Mouse (Mus musculus) forebrain, postnatal 0 days (tissue): ENCODE data around the gene Tas2r135. TPM values are rescaled to one million over a fixed set of nuclear protein-coding genes. Genes with fewer than 3 reads are reported as not detected.

Experiments
- ATAC-seq: fragments of 200-750 bp; cut with Nextera tagmentation; 2 replicates; pipeline ENCODE4 v1.8.0; 2017; ENCODE audit warnings: mild to moderate bottlenecking, moderate library complexity
- DNase-seq: peaks from one replicate; pipeline ENCODE4 v3.0.0-alpha.2; 2015
- H3K27ac ChIP-seq: fragments of 300-500 bp; sonication (generic); 2 replicates; pipeline ENCODE4 v1.5.1; 2014; ENCODE audit warnings: low read depth, mild to moderate bottlenecking, antibody characterized with exemption, low read length, moderate library complexity, mixed read lengths
- H3K27me3 ChIP-seq: fragments of 300-500 bp; sonication (generic); 2 replicates; pipeline ENCODE4 v1.6.1; 2014; ENCODE audit warnings: mild to moderate bottlenecking, low read length, mixed read lengths; ENCODE audit not compliant: insufficient read depth
- H3K36me3 ChIP-seq: fragments of 300-500 bp; sonication (generic); 2 replicates; pipeline ENCODE4 v1.6.1; 2014; ENCODE audit warnings: mild to moderate bottlenecking, moderate library complexity; ENCODE audit not compliant: insufficient read depth
- H3K4me1 ChIP-seq: fragments of 300-500 bp; sonication (generic); 2 replicates; pipeline ENCODE4 v1.6.1; 2014; ENCODE audit warnings: antibody characterized with exemption; ENCODE audit not compliant: insufficient read depth
- H3K4me2 ChIP-seq: fragments of 300-500 bp; sonication (generic); 2 replicates; pipeline ENCODE4 v1.6.1; 2014; ENCODE audit warnings: low read depth, mild to moderate bottlenecking, moderate library complexity
- H3K4me3 ChIP-seq: fragments of 300-500 bp; sonication (generic); 2 replicates; pipeline ENCODE4 v1.5.1; 2014; ENCODE audit warnings: low read depth, low read length, mixed read lengths
- H3K9ac ChIP-seq: fragments of 300-500 bp; sonication (generic); 2 replicates; pipeline ENCODE4 v1.6.1; 2014; ENCODE audit warnings: mild to moderate bottlenecking
- H3K9me3 ChIP-seq: fragments of 300-500 bp; sonication (generic); 2 replicates; pipeline ENCODE4 v1.6.1; 2016; ENCODE audit warnings: low read length
- CTCF ChIP-seq: sonication (generic); IDR thresholded peaks from 2 replicates; pipeline ENCODE4 v1.5.1; 2016; ENCODE audit warnings: antibody characterized with exemption, control low read depth, low read depth
- WGBS: fragments of 180-500 bp; shearing (Covaris S2); extraction: QIAGEN DNeasy Blood & Tissue Kit; methylation state at CpG from one replicate; pipeline ENCODE4 v1.1.7; 2014; 5-methylcytosine and 5-hydroxymethylcytosine counted together
- polyA plus RNA-seq: library from polyadenylated mRNA; unstranded; fragments of >200 nt; fragmentation: Nextera tagmentation; extraction: Ambion mirVana; gene quantifications from 2 replicates; pipeline ENCODE4 v1.2.1, GENCODE M21; 2015
- total RNA-seq: library from RNA; depleted of rRNA; stranded (reverse); fragments of >200 nt; gene quantifications from 2 replicates; pipeline ENCODE4 v1.2.3, GENCODE M21; 2014; rRNA removed

Tas2r135 gene
- total and polyA plus RNA-seq, 2 experiments from 2014 or later = not detected

DNA sequence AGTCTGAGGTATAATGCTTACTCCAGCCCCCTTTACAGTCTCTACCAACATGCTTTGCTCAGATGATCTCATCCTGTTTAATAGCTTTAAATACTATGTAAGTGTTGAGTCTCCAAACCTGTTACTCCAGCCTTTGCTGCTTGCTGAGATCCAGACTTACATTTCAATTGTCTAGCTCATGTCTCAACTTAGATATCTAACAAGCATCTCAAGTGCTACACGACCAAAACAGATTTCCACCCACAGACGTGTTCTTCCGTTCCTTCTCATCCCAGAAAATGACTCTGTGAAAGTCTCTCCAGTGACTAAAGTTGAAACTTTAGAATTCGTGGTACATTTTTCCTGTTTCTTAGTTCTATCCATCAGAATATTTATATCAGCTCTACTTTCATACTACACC is 21.1 kb downstream of the Tas2r135 start:
- no peaks in the 10 kb centered on the region for H3K36me3 ChIP-seq
- 86% methylated on average over 4 of the region's 4 CpGs for whole genome bisulfite sequencing
- H3K4me2 ChIP-seq = no peak overlapping the region
- H3K4me3 ChIP-seq = no peak overlapping the region
- no peak for ATAC-seq
- H3K4me1 ChIP-seq = no peaks in the 10 kb centered on the region
- H3K27ac ChIP-seq = no peak overlapping the region
- DNase-seq = no peak
- TF ChIP-seq CTCF = no peak
- no peak overlapping the region for H3K9ac ChIP-seq
- no peaks in the 10 kb centered on the region for H3K9me3 ChIP-seq
- no peaks in the 10 kb centered on the region for H3K27me3 ChIP-seq

DNA sequence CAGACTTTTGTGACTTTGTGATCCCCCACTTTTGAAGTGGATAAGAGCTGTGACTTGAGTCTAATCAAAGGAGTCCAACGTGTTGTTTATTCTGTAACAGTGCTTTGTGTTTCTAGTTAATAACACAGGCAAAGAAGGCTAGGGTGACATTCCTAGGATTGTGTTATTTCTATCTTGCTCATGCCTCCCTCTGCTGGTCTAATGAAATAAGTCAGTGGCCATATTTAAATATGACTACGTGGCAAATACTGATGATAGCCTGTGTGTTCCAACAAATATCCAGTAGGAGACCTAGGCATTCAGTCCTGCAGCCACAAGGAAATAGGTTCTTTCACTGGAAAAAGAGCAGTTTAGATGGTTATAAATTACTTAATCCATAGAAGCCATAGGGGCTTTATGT is 28.3 kb downstream of the Tas2r135 start:
- no peak overlapping the region for H3K27ac ChIP-seq
- H3K4me2 ChIP-seq = no peak overlapping the region
- no peak for DNase-seq
- no peaks in the 10 kb centered on the region for H3K36me3 ChIP-seq
- ATAC-seq = no peak
- no peaks in the 10 kb centered on the region for H3K27me3 ChIP-seq
- WGBS = 63% methylated on average over 2 of the region's 2 CpGs
- no peaks in the 10 kb centered on the region for H3K9me3 ChIP-seq
- no peak overlapping the region for H3K4me3 ChIP-seq
- H3K9ac ChIP-seq = no peak overlapping the region
- no peaks in the 10 kb centered on the region for H3K4me1 ChIP-seq
- no peak for TF ChIP-seq CTCF

DNA sequence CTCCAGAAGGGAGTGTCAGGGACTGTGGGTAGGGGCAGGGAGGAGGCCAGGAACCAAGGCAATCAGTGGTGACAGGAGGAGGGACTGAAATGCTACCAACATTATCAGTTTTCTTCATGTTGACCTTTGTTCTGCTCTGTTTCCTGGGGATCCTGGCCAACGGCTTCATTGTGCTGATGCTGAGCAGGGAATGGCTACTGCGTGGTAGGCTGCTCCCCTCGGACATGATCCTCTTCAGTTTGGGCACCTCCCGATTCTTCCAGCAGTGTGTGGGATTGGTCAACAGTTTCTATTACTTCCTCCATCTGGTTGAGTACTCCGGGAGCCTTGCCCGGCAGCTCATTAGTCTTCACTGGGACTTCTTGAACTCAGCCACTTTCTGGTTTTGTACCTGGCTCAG is 29.2 kb downstream of the Tas2r135 start, which contains the start of gene Tas2r126:
Gene Tas2r126 (plus strand): TSS at position 90 of the 400 bp plus-strand sequence.
- Histone ChIP-seq H3K4me2 (no peak within 1 kb of the TSS), H3K9ac (no peak within 1 kb of the TSS), H3K4me1 (no peaks in the 10 kb centered on the region), H3K36me3 (no peaks in the 10 kb centered on the region), H3K9me3 (no peaks in the 10 kb centered on the region), H3K27ac (no peak within 1 kb of the TSS), H3K4me3 (no peak within 1 kb of the TSS), H3K27me3 (no peaks in the 10 kb centered on the region)
- 88% methylated on average over 6 of the region's 6 CpGs for WGBS
- no peak for ATAC-seq
- TF ChIP-seq CTCF = no peak
- DNase-seq = no peak

DNA sequence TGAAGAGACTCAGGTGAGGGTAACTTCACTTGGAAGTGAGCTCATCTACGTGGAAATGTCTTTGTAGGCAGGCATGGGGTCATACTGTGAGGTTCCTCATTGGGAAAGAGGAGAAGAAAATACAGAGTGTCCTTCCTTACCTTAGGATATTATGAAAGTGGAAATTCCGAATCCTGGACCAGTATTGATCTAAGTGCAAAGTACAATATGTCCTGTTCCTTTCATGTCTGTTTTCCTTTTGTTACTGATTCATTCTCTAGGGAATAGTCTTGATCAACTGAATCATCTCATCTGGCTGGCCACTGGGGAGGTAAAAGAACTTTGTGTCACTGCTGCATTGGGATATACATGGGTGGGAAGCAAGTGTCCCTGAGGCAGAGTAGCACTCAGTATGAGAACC is 30.3 kb downstream of the Tas2r135 start:
- 78% methylated on average over 2 of the region's 2 CpGs for WGBS
- no peak overlapping the region for H3K27ac ChIP-seq
- DNase-seq = no peak
- H3K27me3 ChIP-seq = no peaks in the 10 kb centered on the region
- H3K4me2 ChIP-seq = no peak overlapping the region
- H3K4me3 ChIP-seq = no peak overlapping the region
- no peak for TF ChIP-seq CTCF
- H3K36me3 ChIP-seq = no peaks in the 10 kb centered on the region
- H3K4me1 ChIP-seq = no peaks in the 10 kb centered on the region
- no peaks in the 10 kb centered on the region for H3K9me3 ChIP-seq
- H3K9ac ChIP-seq = no peak overlapping the region
- ATAC-seq = no peak

DNA sequence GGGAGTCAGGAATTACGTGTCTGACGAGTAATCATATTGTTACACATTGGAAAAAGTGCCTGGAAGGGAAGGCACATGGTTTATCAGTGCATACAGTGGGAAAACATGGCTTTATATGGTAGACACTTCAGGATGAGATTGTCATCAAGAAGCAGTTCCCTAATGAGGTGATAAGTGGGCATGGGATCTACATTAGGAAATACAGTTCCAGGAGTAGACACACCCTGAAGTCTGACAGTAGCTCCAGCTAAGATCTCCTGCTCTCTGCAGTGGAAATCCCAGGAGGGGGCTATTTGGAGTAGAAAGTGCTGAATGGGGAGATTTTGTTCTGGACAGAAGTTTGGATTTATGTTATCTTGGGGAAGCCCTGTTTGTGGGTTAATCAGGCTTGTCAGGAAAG is 36.2 kb downstream of the Tas2r135 start:
- Histone ChIP-seq H3K4me2 (no peak overlapping the region), H3K4me1 (no peaks in the 10 kb centered on the region), H3K27ac (no peak overlapping the region), H3K9ac (no peak overlapping the region), H3K27me3 (no peaks in the 10 kb centered on the region), H3K9me3 (no peaks in the 10 kb centered on the region), H3K4me3 (no peak overlapping the region), H3K36me3 (no peaks in the 10 kb centered on the region)
- no peak for TF ChIP-seq CTCF
- ATAC-seq = no peak
- DNase-seq = no peak
- 86% methylated on average over 2 of the region's 2 CpGs for WGBS

DNA sequence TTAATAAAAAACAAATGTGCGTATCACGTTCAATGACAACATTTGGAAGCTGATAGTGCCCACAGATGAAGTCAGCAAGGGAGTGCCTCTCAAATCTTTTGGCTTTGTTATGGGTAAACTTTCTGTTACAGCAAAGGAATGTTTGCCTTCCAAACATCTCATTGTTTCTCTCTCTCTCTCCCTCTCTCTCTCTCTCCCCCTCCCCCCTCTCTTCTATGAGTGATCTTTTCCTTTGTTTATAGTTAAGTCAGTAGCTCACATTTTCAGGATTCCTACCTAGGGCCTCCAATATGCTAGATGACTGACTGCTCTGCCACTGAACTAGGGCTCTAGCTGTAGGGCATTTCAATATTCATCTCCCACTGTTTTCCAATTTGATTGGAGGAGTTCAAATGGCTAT is 39.3 kb downstream of the Tas2r135 start:
- DNase-seq (no peak), ATAC-seq (no peak)
- no peak for TF ChIP-seq CTCF
- Histone ChIP-seq H3K27me3 (no peaks in the 10 kb centered on the region), H3K9me3 (no peaks in the 10 kb centered on the region), H3K4me3 (no peak overlapping the region), H3K4me1 (no peaks in the 10 kb centered on the region), H3K27ac (no peak overlapping the region), H3K4me2 (no peak overlapping the region), H3K36me3 (no peaks in the 10 kb centered on the region), H3K9ac (no peak overlapping the region)
- WGBS = 87% methylated on average over 2 of the region's 2 CpGs

DNA sequence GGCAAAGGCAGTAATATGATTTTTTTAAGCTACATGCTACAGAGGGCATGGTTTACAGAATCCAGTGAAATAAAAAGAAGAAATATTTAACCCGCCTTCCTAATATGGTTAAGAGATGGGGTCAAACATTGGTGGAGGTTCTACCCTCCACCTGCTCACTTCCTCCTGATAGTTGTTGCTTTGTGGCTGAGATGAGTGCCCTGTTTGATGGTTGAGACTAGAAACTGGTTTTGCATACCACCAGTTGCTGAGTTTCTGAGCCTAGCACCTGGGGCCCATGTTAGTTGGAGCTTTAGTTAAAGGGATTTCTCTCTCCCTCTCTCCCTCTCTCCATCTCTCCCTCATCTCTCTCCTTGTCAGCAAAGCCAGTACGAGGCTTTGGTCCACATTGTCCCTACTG is 42.1 kb downstream of the Tas2r135 start:
- H3K36me3 ChIP-seq = no peaks in the 10 kb centered on the region
- H3K9ac ChIP-seq = no peak overlapping the region
- H3K27ac ChIP-seq = no peak overlapping the region
- no peaks in the 10 kb centered on the region for H3K4me1 ChIP-seq
- no peak for TF ChIP-seq CTCF
- H3K9me3 ChIP-seq = no peaks in the 10 kb centered on the region
- H3K4me2 ChIP-seq = no peak overlapping the region
- DNase-seq (no peak), ATAC-seq (no peak)
- no peaks in the 10 kb centered on the region for H3K27me3 ChIP-seq
- no peak overlapping the region for H3K4me3 ChIP-seq
- WGBS = 82% methylated on average over 2 of the region's 2 CpGs

Other genes with a start within 250 kb of the Tas2r135 start
- gene Tas2r144, start 190.1 kb upstream of the Tas2r135 start, total RNA-seq = not detected in 2 replicates
- not detected in 2 replicates for gene Tas2r144, start 190.1 kb upstream of the Tas2r135 start, polyA plus RNA-seq
- 6.8 and 7.3 TPM in 2 replicates for gene Gstk1, start 159.5 kb upstream of the Tas2r135 start, total RNA-seq
- 9.4 and 9.8 TPM in 2 replicates for gene Gstk1, start 159.5 kb upstream of the Tas2r135 start, polyA plus RNA-seq
- not detected in 2 replicates for gene Tmem139, start 143.5 kb upstream of the Tas2r135 start, total RNA-seq
- 0.24 TPM in 1 of 2 replicates, not detected in the other for gene Tmem139, start 143.5 kb upstream of the Tas2r135 start, polyA plus RNA-seq
- gene Casp2, start 140.4 kb upstream of the Tas2r135 start, total RNA-seq = 35.0 and 54.0 TPM in 2 replicates
- 21.3 and 24.7 TPM in 2 replicates for gene Casp2, start 140.4 kb upstream of the Tas2r135 start, polyA plus RNA-seq
- gene Clcn1, start 118.7 kb upstream of the Tas2r135 start, total RNA-seq = 1.8 and 3.3 TPM in 2 replicates
- 0.55 and 0.74 TPM in 2 replicates for gene Clcn1, start 118.7 kb upstream of the Tas2r135 start, polyA plus RNA-seq
- 59.2 and 72.2 TPM in 2 replicates for gene Fam131b, start 80.8 kb upstream of the Tas2r135 start, total RNA-seq
- gene Fam131b, start 80.8 kb upstream of the Tas2r135 start, polyA plus RNA-seq = 5.3 and 5.6 TPM in 2 replicates
- 30.5 and 35.6 TPM in 2 replicates for gene Zyx, start 55.8 kb upstream of the Tas2r135 start, total RNA-seq
- gene Zyx, start 55.8 kb upstream of the Tas2r135 start, polyA plus RNA-seq = 43.5 and 51.6 TPM in 2 replicates
- 0.62 and 0.86 TPM in 2 replicates for gene Epha1, start 32.2 kb upstream of the Tas2r135 start, total RNA-seq
- 0.20 and 0.67 TPM in 2 replicates for gene Epha1, start 32.2 kb upstream of the Tas2r135 start, polyA plus RNA-seq
- gene Tas2r143, start 5.2 kb upstream of the Tas2r135 start, total RNA-seq = not detected in 2 replicates
- not detected in 2 replicates for gene Tas2r143, start 5.2 kb upstream of the Tas2r135 start, polyA plus RNA-seq
- not detected in 2 replicates for gene Tas2r126, start 29.1 kb downstream of the Tas2r135 start, total RNA-seq
- gene Tas2r126, start 29.1 kb downstream of the Tas2r135 start, polyA plus RNA-seq = not detected in 2 replicates
- gene Olfr458, start 59.8 kb downstream of the Tas2r135 start, total RNA-seq = not detected in 2 replicates
- gene Olfr458, start 59.8 kb downstream of the Tas2r135 start, polyA plus RNA-seq = not detected in 2 replicates
- gene Olfr457, start 70.9 kb downstream of the Tas2r135 start, total RNA-seq = not detected in 2 replicates
- gene Olfr457, start 70.9 kb downstream of the Tas2r135 start, polyA plus RNA-seq = not detected in 2 replicates
- gene Olfr456, start 81.8 kb downstream of the Tas2r135 start, total RNA-seq = 0.15 TPM in 1 of 2 replicates, not detected in the other
- gene Olfr456, start 81.8 kb downstream of the Tas2r135 start, polyA plus RNA-seq = not detected in 2 replicates
- gene Olfr455, start 142.2 kb downstream of the Tas2r135 start, total RNA-seq = not detected in 2 replicates
- gene Olfr455, start 142.2 kb downstream of the Tas2r135 start, polyA plus RNA-seq = not detected in 2 replicates
- gene Tcaf3, start 192.3 kb downstream of the Tas2r135 start, total RNA-seq = not detected in 2 replicates
- not detected in 2 replicates for gene Tcaf3, start 192.3 kb downstream of the Tas2r135 start, polyA plus RNA-seq
- 2.0 and 2.4 TPM in 2 replicates for gene Tcaf2, start 239.8 kb downstream of the Tas2r135 start, total RNA-seq
- 0.57 and 1.2 TPM in 2 replicates for gene Tcaf2, start 239.8 kb downstream of the Tas2r135 start, polyA plus RNA-seq